Mouse (Mus musculus): ENCODE data around the gene Dnajc5. TPM values are rescaled to one million over a fixed set of nuclear protein-coding genes. Genes with fewer than 3 reads are reported as not detected.
A peak's percentile ranks its signal among the peaks of the same experiment; 100 is the strongest.

Gene Dnajc5
- polyA plus RNA-seq, 1 experiment, result 190 TPM

GRCm38 (mm10) chr2:181600828-181601750 is 80.8 kb downstream of the Dnajc5 start:
- peak; percentile 99 for DNase-seq (ENCODE audit: low read depth)
- TF ChIP-seq CTCF (IDR thresholded peaks at IDR 0.05; ENCODE audit: borderline replicate concordance, extremely low read depth, insufficient read depth, insufficient read length) (no peak), POLR2A (IDR thresholded peaks at IDR 0.05; ENCODE audit: borderline replicate concordance, extremely low read depth, insufficient read depth, insufficient read length, poor library complexity, severe bottlenecking) (no peak)

GRCm38 (mm10) chr2:181601751-181602145 is 81.5 kb downstream of the Dnajc5 start:
- TF ChIP-seq POLR2A (IDR thresholded peaks at IDR 0.05; ENCODE audit: borderline replicate concordance, extremely low read depth, insufficient read depth, insufficient read length, poor library complexity, severe bottlenecking) (no peak), CTCF (IDR thresholded peaks at IDR 0.05; ENCODE audit: borderline replicate concordance, extremely low read depth, insufficient read depth, insufficient read length) (no peak)
- no peak for DNase-seq (ENCODE audit: low read depth)

DNA sequence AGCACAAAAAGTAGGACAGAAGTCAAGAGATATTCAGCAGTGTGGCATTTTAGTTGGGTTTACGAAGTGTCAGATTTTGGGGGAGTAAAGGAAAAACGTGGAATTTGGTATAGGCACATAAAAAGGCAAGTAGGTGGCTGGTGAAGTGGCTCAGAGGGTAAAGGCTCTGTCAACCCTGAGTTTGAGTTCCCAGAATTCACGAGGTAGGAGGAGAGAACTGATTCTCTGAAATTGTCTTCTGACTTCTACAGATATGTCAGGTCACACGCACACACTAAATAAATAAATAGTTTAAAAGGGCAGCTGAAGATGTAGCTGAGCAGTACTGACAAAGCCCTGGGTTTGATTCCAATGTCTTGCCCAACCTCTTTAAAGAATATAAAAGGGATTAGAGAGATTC is 82.1 kb downstream of the Dnajc5 start:
- no peak for DNase-seq (ENCODE audit: low read depth)
- TF ChIP-seq POLR2A (IDR thresholded peaks at IDR 0.05; ENCODE audit: borderline replicate concordance, extremely low read depth, insufficient read depth, insufficient read length, poor library complexity, severe bottlenecking), result no peak
- TF ChIP-seq CTCF (IDR thresholded peaks at IDR 0.05; ENCODE audit: borderline replicate concordance, extremely low read depth, insufficient read depth, insufficient read length), result no peak

Other genes with a start within 250 kb of the Dnajc5 start
- 34.6 and 43.3 TPM in 2 replicates for gene Gmeb2, start 232.4 kb upstream of the Dnajc5 start, polyA plus RNA-seq (2012; rRNA removed)
- 774 and 800 TPM in 2 replicates for gene Stmn3, start 206.0 kb upstream of the Dnajc5 start, polyA plus RNA-seq (2012; rRNA removed)
- 88.7 and 133 TPM in 2 replicates for gene Rtel1, start 200.7 kb upstream of the Dnajc5 start, polyA plus RNA-seq (2012; rRNA removed)
- gene Zgpat, start 155.6 kb upstream of the Dnajc5 start, polyA plus RNA-seq (2012; rRNA removed), result 117 and 126 TPM in 2 replicates
- gene Arfrp1, start 155.1 kb upstream of the Dnajc5 start, polyA plus RNA-seq (2012; rRNA removed), result 92.9 and 110 TPM in 2 replicates
- gene Lime1, start 140.4 kb upstream of the Dnajc5 start, polyA plus RNA-seq (2012; rRNA removed), result 98.7 and 147 TPM in 2 replicates
- gene Zbtb46, start 61.1 kb upstream of the Dnajc5 start, polyA plus RNA-seq (2012; rRNA removed), result 12.1 and 18.4 TPM in 2 replicates
- gene Abhd16b, start 27.3 kb upstream of the Dnajc5 start, polyA plus RNA-seq (2012; rRNA removed), result not detected in 2 replicates
- 94.9 and 118 TPM in 2 replicates for gene Tpd52l2, start 23.3 kb upstream of the Dnajc5 start, polyA plus RNA-seq (2012; rRNA removed)
- 125 and 204 TPM in 2 replicates for gene Uckl1, start 64.4 kb downstream of the Dnajc5 start, polyA plus RNA-seq (2012; rRNA removed)
- gene Prpf6, start 71.4 kb downstream of the Dnajc5 start, polyA plus RNA-seq (2012; rRNA removed), result 30.9 and 44.4 TPM in 2 replicates
- gene Zfp512b, start 72.3 kb downstream of the Dnajc5 start, polyA plus RNA-seq (2012; rRNA removed), result 105 and 142 TPM in 2 replicates
- 161 and 163 TPM in 2 replicates for gene Samd10, start 78.7 kb downstream of the Dnajc5 start, polyA plus RNA-seq (2012; rRNA removed)
- 0.10 and 0.27 TPM in 2 replicates for gene Gm29797, start 136.5 kb downstream of the Dnajc5 start, polyA plus RNA-seq (2012; rRNA removed)
- gene Sox18, start 151.2 kb downstream of the Dnajc5 start, polyA plus RNA-seq (2012; rRNA removed), result 26.8 and 31.6 TPM in 2 replicates
- gene Tcea2, start 159.8 kb downstream of the Dnajc5 start, polyA plus RNA-seq (2012; rRNA removed), result 55.9 and 82.2 TPM in 2 replicates
- 75.9 and 87.7 TPM in 2 replicates for gene Rgs19, start 173.5 kb downstream of the Dnajc5 start, polyA plus RNA-seq (2012; rRNA removed)
- gene Lkaaear1, start 178.0 kb downstream of the Dnajc5 start, polyA plus RNA-seq (2012; rRNA removed), result not detected in 2 replicates
- 91.7 and 102 TPM in 2 replicates for gene Oprl1, start 194.5 kb downstream of the Dnajc5 start, polyA plus RNA-seq (2012; rRNA removed)
- 65.4 and 69.4 TPM in 2 replicates for gene Myt1, start 242.8 kb downstream of the Dnajc5 start, polyA plus RNA-seq (2012; rRNA removed)

All from brain, embryonic 14.5 days (tissue).